Mouse (Mus musculus) megakaryocyte, adult 5-6 weeks (primary cell): ENCODE data around the gene Dnajc13. TPM values are rescaled to one million over a fixed set of nuclear protein-coding genes. Genes with fewer than 3 reads are reported as not detected.
A peak's percentile ranks its signal among the peaks of the same experiment; 100 is the strongest.

Experiments
- ATAC-seq: 2 replicates; pipeline ENCODE4 v1.8.0; 2016; ENCODE audit warnings: mild to moderate bottlenecking, inconsistent platforms; ENCODE audit not compliant: poor library complexity, severe bottlenecking
- total RNA-seq, 2 experiments: library from RNA; stranded (forward) in 1 of 2; stranded (reverse) in 1 of 2; fragments of 153-499, 151-499 nt in 1 of 2; fragments of 221-1000, 200-1000 nt in 1 of 2; gene quantifications; 2 replicates each; pipeline versions ENCODE4 v1.2.3 to v1.2.4; 2015 to 2017

The Dnajc13 gene
- total RNA-seq, 2 experiments from 2014 or later, result 45.7 to 68.2 TPM

- ATAC-seq, result no peak
These were observed 73.1 kb downstream of the Dnajc13 start for GRCm38 (mm10) chr9:104189657-104190056.

GRCm38 (mm10) chr9:104188704-104189103 lies 74.0 kb downstream of the Dnajc13 start:
- no peak for ATAC-seq

- no peak for ATAC-seq
These were observed 75.7 kb downstream of the Dnajc13 start for GRCm38 (mm10) chr9:104187028-104187427.

DNA sequence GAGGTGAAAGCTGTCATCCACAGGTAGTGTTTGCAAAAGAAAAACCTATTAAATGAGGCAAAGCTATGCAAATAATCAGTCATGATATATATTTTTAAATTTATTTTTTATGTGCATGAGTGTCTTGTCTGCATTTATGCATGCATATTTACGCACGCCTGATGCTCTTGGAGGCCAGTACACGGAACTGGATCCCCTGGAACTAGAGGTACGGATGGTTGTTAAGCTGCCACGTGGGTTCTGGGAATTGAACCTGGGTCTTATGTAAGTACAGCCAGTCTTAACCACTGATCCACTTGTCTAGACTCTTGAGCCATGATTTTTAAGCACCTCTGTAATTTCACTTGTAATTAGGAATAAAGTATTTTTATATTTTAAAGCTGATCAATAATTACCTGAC lies 79.5 kb downstream of the Dnajc13 start:
- ATAC-seq, result no peak

DNA sequence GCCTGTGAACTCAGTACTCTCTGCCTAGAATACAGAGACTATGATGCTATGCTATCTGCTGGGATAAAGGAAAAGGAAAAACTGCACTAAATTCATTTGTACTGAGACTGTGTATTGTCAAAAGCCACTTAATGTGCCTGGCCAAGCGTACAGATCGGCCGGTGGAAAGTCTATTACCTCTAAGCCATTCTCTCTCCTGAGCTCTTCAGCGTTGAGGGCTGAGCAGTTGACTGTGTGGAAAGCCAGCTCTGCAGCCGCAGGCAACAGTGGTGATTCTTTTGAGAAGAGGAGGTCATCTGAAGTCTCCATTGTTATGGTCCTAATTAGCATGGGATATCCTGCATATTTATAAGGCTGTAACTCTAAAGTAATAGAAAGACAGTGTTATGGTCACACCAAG lies 80.4 kb downstream of the Dnajc13 start:
- ATAC-seq, result no peak

- ATAC-seq, result no peak
These were observed 81.1 kb downstream of the Dnajc13 start for GRCm38 (mm10) chr9:104181626-104182025.

DNA sequence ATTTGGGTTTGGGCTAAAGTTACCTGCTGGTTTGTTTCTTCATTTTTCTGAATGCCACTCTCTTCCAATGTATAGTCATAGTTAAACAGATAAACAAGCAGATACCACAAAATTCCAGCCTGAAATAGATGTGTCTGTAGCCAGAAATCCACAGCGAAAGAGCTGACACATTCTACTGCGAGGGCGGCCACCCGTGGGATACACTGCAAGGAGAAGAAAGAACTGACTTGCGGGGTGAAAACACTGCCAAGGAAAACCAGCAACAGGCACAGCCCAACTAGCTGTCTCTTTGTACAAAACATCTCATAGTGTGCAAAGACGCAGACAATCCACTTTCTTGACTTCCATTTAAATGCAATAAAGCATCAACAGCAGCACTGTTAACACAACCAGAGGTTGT lies 82.7 kb downstream of the Dnajc13 start:
- no peak for ATAC-seq

DNA sequence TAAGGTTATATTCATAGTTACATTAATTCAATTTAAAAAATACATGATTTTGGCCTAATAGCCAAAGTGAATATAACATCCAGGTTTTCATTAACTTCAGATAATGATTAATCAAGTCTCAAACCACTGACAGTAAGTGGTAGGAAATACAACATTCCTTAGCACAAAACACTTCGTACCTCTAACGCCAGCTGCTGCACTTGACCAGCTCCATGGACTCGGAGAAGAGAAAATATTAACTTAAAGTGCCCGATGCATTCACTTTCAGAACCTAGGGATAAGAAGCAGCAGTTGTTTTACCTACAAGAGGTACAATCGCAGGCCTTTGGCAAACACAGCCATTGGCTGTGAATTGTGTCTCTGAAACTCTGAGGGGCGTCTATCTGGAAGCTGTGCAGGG lies 90.4 kb downstream of the Dnajc13 start:
- no peak for ATAC-seq

GRCm38 (mm10) chr9:104171651-104172050 lies 91.1 kb downstream of the Dnajc13 start:
- ATAC-seq, result no peak

DNA sequence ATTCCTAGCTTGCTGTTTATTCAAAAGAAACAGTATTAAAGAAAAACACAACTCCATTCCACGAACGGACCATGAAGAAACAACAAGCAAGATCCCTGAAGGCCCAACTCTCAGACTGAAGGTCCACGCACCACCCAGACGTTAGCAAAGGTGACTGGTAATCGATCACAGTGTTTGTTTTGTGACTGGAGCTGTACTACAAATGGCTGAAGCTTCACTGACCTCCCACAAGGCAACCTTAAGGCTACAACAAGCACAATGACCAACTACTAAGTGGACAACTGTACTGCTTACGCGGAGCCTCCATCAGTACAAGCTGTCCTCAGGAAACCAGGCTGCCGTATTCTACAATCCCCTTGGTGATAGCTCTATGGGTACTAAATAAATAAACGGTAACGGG lies 92.7 kb downstream of the Dnajc13 start:
- ATAC-seq, result no peak

DNA sequence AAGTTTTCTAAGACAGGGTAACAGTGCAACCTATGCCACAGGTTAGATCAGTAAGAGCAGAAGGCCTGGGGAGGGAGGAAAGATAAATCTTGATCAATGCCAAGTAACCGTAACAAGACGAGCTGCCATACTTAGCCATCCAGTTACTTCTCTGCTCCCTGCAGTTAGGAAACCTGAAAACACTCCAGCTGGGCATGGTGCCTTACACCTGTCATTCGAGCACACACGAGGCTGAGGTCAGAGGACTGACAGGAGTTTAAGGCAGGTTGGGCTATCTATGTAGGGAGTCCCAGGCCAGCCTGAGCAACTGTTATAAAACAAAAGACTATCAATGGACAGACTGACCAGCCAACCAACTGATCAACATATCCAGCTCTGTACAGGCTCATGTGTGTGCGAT lies 96.8 kb downstream of the Dnajc13 start:
- no peak for ATAC-seq

GRCm38 (mm10) chr9:104164194-104164593 lies 98.5 kb downstream of the Dnajc13 start:
- no peak for ATAC-seq

DNA sequence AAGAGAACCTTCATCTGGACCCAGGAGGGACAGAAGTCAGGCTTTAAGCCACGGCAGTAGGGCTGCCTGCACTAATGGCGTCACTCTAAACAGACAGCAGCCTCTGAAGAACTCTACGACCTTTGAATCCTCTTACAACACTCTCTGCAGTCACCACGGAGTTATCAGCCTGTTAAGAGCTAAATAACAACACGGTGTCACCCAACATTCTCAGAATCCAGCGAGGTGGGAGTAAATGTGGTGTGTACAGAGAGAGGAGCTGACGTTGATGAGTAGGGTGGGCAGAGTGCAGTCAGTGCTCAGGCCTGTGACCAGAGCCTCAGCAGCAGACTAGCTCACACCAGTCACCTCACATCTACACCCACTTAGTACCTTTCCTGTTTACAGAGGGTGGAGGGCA lies 101.6 kb downstream of the Dnajc13 start:
- no peak for ATAC-seq

- no peak for ATAC-seq
These were observed 105.4 kb downstream of the Dnajc13 start for GRCm38 (mm10) chr9:104157291-104157690.

DNA sequence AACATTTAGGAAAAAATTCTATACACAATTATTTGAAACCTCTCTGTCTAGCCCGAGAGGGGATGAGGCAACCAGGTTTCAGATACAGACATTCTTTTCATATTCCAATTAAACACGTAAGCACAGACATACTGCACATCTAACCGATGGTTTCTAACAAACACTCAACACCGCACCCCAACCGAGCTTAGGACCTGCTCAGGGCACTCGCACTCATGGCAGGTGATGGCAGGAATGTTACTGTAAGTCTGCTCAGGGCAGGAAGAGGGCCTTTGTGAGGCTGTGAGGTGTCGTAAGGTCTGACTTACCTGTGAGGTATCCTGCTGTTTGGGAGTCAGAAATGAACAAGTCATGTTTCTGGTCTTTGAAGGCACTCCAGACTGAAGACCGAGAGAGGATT lies 106.2 kb downstream of the Dnajc13 start:
- no peak for ATAC-seq

- no peak for ATAC-seq
These were observed 107.5 kb downstream of the Dnajc13 start for GRCm38 (mm10) chr9:104155100-104155715.

DNA sequence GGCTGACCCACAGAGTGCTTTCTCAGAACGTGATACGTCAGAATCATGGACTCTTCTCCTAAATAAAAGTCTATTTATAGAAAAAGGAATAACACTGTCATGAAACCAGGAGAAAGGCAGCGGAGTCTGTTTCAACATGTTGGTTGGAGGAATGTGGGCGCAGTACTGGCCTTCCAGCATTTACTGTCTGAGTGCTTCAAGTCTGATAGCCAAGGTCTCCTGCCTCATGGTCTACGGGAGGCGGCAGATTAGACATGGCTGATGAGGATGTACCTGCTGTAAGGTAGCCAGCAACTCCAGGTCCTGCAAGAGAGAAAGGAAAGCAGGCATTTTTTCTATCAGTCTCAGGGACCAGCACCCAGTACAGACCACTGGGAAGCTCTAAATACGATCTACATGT lies 110.6 kb downstream of the Dnajc13 start:
- ATAC-seq, result no peak

- ATAC-seq, result no peak
These were observed 113.8 kb downstream of the Dnajc13 start for GRCm38 (mm10) chr9:104148969-104149368.

GRCm38 (mm10) chr9:104146683-104147082 lies 116.0 kb downstream of the Dnajc13 start:
- no peak for ATAC-seq

DNA sequence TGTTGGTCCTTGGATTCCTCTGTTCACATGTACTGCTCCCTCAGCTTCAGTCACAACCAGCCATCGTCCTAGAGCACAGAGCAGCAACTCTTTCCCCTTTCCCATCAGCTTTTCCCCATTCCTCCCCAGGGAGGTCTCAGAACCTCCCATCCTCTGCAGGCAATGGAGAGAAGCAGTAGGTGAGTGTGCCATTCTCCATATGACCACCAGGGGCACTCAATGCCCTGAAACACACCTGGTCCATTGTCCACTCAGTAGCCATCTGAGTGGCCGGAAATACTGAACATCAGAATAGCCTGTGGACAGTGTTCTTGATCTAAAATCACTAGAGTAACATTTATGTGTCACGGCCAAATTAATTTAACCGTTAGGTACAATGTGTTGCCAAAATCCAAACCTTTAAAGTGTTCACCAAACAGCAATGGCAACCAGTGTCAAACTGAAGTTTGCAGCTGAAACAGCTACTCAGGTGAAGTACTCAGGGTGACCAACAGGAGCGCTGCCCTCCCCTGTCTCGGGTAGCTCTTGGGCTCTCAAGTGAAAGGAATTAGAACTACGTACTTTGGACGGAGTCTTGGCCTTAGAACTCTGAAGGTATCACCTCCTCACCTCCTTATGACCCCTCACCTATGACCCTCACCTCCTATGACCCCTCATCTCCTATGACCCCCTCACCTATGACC lies 118.3 kb downstream of the Dnajc13 start:
- ATAC-seq, result peak; percentile 74

- ATAC-seq, result no peak
These were observed 119.9 kb downstream of the Dnajc13 start for GRCm38 (mm10) chr9:104142805-104143204.

GRCm38 (mm10) chr9:104140351-104140750 lies 122.4 kb downstream of the Dnajc13 start:
- peak; percentile 41 for ATAC-seq
